Mouse (Mus musculus): ENCODE measurements at regions not wholly inside any gene's neighbourhood (a gene's known extent, or its start where the extent isn't known, plus 50 kb on each side); places are given as distances from the start of the nearest gene placed in this dataset.

GRCm38 (mm10) chr3:150493433-150494045 lies 944.1 kb upstream of the Adgrl4 start:
- DNase-seq (ENCODE audit: low spot score), result no peak

DNA sequence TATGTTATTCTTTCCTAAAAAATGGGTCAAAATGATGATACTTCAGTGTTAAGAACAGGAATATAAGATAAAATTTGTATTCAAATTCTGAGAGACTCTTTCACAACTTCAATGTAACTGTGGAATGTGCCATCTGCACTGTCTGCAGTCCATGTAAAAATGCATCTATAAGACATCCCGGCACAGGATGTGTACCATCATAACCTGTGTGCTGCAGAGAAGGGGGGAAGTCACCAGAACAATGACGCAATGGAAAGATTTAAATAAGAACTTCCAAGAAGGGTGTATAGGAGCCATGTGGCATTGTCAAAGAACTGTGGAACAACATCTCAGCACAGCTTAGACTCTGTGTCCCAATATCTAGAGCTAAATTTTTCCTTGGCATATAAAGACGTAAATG lies 906.7 kb upstream of the Adgrl4 start:
- no peak for DNase-seq (ENCODE audit: low spot score)

GRCm38 (mm10) chr3:150543118-150543517 lies 894.6 kb upstream of the Adgrl4 start:
- no peak for DNase-seq (ENCODE audit: low spot score)

GRCm38 (mm10) chr3:150588474-150588873 lies 849.2 kb upstream of the Adgrl4 start:
- no peak for DNase-seq (ENCODE audit: low spot score)

- no peak for DNase-seq (ENCODE audit: low spot score)
Observed at GRCm38 (mm10) chr3:150590978-150591377, 846.7 kb upstream of the Adgrl4 start.

- DNase-seq (ENCODE audit: low spot score), result no peak
Observed at GRCm38 (mm10) chr3:150603400-150604095, 834.1 kb upstream of the Adgrl4 start.

DNA sequence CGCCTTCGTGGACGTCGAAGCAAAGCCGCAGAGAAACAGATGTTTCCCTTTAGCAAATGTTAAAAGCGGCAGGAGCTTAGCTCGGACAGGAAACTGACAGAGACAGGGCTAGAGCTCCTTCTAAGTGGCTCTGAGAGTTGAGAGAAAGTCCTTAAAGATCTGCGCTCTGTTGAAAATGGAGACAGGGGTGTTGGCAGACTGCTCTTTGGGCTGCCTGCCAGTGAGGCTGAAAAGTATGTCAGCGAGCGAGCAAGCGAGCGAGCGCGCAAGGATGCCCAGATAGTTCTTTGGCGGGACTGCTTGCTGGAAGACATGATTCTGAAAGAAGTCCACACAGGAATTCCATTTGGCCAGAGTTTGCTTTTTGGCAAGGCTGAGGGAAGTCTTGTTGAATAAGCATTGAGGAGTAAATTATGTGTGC lies 827.0 kb upstream of the Adgrl4 start:
- DNase-seq (ENCODE audit: low spot score), result peak; percentile 40

DNA sequence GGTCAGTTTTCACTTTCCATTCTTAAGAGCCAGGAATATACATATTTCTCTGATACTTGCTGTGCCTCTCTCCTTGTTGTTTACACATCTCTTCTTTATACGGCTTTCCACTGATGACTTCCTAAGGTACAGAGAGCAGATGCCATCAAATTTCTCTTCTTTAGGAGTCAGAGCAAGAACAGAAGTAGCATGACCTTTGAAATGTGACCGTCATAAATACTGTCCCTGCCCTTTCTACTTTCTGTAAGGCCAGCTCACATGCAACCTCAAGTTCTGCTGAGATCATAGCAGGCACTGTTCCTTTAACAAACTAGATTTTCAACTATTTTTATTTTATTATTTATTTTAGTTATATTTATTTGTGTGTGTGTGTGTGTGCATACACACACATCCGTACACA lies 800.1 kb upstream of the Adgrl4 start:
- no peak for DNase-seq (ENCODE audit: low spot score)

GRCm38 (mm10) chr3:150640004-150640676 lies 797.5 kb upstream of the Adgrl4 start:
- DNase-seq (ENCODE audit: low spot score), result no peak

DNA sequence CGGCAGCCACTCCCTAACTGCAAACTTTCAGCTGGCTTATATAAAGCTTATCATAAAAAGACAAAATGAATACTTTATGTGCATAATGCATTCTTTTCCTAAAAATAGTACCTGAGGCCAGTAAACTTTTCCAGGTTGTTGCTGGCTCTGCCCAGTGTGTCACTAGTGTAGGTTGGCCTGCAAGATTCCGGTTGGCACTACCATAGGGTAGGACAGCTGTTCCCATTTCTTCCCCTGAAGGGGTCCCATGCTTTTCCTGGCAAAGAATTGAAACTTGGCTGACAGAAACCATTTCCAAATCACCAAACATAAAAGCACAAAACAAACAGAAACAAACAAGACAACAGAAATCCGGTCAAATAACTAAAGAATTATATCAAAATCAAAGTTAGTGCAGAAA lies 789.6 kb upstream of the Adgrl4 start:
- DNase-seq (ENCODE audit: low spot score), result no peak

DNA sequence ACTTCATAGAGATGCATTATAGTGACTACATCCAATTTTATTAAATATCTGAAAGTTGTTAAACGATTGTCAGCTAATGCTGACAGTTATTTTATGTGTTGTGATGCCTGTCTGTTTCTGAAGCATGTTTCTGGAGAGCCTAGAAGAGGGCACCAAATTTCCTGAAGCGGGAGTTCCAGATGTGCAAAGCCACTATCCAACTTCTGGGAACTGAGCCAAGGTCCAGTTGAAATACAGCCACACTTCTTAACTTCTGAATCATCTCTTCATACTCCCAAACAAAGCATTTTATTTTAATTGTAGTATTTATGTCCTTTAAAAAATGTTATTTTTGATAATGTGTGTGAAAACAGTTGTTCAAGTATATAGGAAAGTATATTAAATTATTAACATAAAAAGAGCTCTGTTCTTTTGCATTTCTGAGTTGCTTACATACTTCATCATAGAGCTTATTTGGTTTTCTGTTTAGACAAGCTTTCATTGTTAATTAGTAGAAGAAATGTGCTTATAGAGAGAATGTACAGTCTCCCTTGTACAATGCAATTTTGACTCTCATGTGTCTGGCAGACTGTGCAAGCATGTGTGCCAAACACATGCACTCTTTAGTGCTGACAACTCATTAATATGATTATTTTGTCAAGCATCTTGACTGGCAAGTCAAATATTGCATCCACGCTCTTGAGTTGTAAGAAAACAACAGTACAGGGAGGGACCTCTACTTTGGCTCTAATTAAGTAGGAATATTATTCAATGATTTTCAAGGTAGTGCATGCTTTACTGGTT lies 787.7 kb upstream of the Adgrl4 start:
- DNase-seq (ENCODE audit: low spot score), result peak; percentile 68

DNA sequence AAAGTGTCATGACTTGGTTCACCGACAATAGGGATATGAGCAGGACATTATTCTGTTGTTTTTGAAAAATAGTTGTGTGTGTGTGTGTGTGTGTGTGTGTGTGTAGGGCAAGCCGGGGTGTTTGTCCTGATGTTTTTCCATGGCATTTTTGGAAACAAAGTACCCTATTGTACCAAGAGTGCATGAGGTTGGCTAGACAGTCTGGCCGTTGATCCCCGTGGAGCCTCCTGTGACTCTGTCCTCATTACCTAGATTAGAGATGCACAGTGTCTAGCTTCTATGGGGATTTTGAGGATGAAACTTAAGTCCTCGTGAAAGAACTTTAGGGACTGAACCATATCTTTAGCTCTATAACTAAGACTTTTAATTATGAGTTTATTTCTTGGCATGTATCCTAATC lies 741.9 kb upstream of the Adgrl4 start:
- no peak for DNase-seq (ENCODE audit: low spot score)

GRCm38 (mm10) chr3:150699990-150700389 lies 737.7 kb upstream of the Adgrl4 start:
- no peak for DNase-seq (ENCODE audit: low spot score)

Data from adipocyte (in vitro differentiated cells).